Mouse (Mus musculus) adrenal gland, postnatal 10 days (tissue): ENCODE data around the gene Pom121l2. TPM values are rescaled to one million over a fixed set of nuclear protein-coding genes. Genes with fewer than 3 reads are reported as not detected.

ENCODE experiments used
- DNase-seq: peaks from one replicate; pipeline ENCODE4 v3.0.0; 2021; ENCODE audit warnings: mixed read lengths
- total RNA-seq, 2 experiments: library from RNA; stranded (reverse); gene quantifications; 2 replicates each; pipeline ENCODE4 v1.2.3; 2021

Pom121l2 gene
- total RNA-seq, 2 experiments from 2014 or later = not detected

- no peak for DNase-seq
These were observed 13.2 kb downstream of the Pom121l2 start for GRCm38 (mm10) chr13:21993957-21994738.

GRCm38 (mm10) chr13:21994896-21995295 lies 13.9 kb downstream of the Pom121l2 start:
- DNase-seq = no peak

GRCm38 (mm10) chr13:21995331-21995914 lies 14.4 kb downstream of the Pom121l2 start:
- peak; percentile 21 for DNase-seq

- no peak for DNase-seq
These were observed 15.3 kb downstream of the Pom121l2 start for GRCm38 (mm10) chr13:21996101-21996839.

GRCm38 (mm10) chr13:21996840-21997185 lies 15.8 kb downstream of the Pom121l2 start:
- no peak for DNase-seq

- no peak for DNase-seq
These were observed 16.3 kb downstream of the Pom121l2 start for GRCm38 (mm10) chr13:21997201-21997820.

- no peak for DNase-seq
These were observed 16.8 kb downstream of the Pom121l2 start for GRCm38 (mm10) chr13:21997821-21998220.

- DNase-seq = no peak
These were observed 17.4 kb downstream of the Pom121l2 start for GRCm38 (mm10) chr13:21998412-21998811.

GRCm38 (mm10) chr13:21999147-21999546 lies 18.2 kb downstream of the Pom121l2 start:
- no peak for DNase-seq

GRCm38 (mm10) chr13:22001346-22001745 lies 20.4 kb downstream of the Pom121l2 start:
- DNase-seq = no peak

- no peak for DNase-seq
These were observed 20.8 kb downstream of the Pom121l2 start for GRCm38 (mm10) chr13:22001823-22002222.

GRCm38 (mm10) chr13:22005605-22006333 lies 24.8 kb downstream of the Pom121l2 start:
- DNase-seq = peak; percentile 53

GRCm38 (mm10) chr13:22006334-22007120 lies 25.5 kb downstream of the Pom121l2 start:
- DNase-seq = peak; percentile 56

- DNase-seq = no peak
These were observed 26.1 kb downstream of the Pom121l2 start for GRCm38 (mm10) chr13:22007121-22007510.

GRCm38 (mm10) chr13:22007872-22008271 lies 26.9 kb downstream of the Pom121l2 start:
- no peak for DNase-seq

- DNase-seq = no peak
These were observed 27.7 kb downstream of the Pom121l2 start for GRCm38 (mm10) chr13:22008707-22009106.

GRCm38 (mm10) chr13:22009642-22010041 lies 28.6 kb downstream of the Pom121l2 start, which contains the start of gene Prss16:
Gene Prss16, minus strand, starts transcription at chr13:22009742.
- DNase-seq = no peak

- no peak for DNase-seq
These were observed 32.7 kb downstream of the Pom121l2 start for GRCm38 (mm10) chr13:22013716-22014115.

GRCm38 (mm10) chr13:22014411-22014845 lies 33.4 kb downstream of the Pom121l2 start:
- no peak for DNase-seq

GRCm38 (mm10) chr13:22015479-22016450 lies 34.8 kb downstream of the Pom121l2 start:
- peak; percentile 80 for DNase-seq
